Mouse (Mus musculus): ENCODE measurements at regions not wholly inside any gene's neighbourhood (a gene's known extent, or its start where the extent isn't known, plus 50 kb on each side); places are given as distances from the start of the nearest gene placed in this dataset.

GRCm38 (mm10) chr17:68065751-68066150 lies 61.8 kb upstream of the Arhgap28 start:
- TF ChIP-seq CTCF (IDR thresholded peaks at IDR 0.05; ENCODE audit: extremely low read depth, insufficient read depth, insufficient read length, insufficient replicate concordance) (no peak), POLR2A (IDR thresholded peaks at IDR 0.05; ENCODE audit: low read depth, low read length) (no peak)
